Mouse (Mus musculus) limb, embryonic 15.5 days (tissue): ENCODE data around the gene Mdh2. TPM values are rescaled to one million over a fixed set of nuclear protein-coding genes. Genes with fewer than 3 reads are reported as not detected.

Source experiments
- ATAC-seq: fragments of 200-750 bp; cut with Nextera tagmentation; 2 replicates; pipeline ENCODE4 v1.8.0; 2017; ENCODE audit warnings: low read depth, moderate TSS enrichment; ENCODE audit not compliant: insufficient number of reproducible peaks, low FRiP score, low TSS enrichment
- H3K27ac ChIP-seq: fragments of 300-500 bp; sonication (generic); 2 replicates; pipeline ENCODE4 v1.5.1; 2015; ENCODE audit warnings: moderate library complexity, mild to moderate bottlenecking, inconsistent platforms
- H3K27me3 ChIP-seq: fragments of 300-500 bp; sonication (generic); 2 replicates; pipeline ENCODE4 v1.6.1; 2015; ENCODE audit warnings: inconsistent platforms
- H3K36me3 ChIP-seq: fragments of 300-500 bp; sonication (generic); 2 replicates; pipeline ENCODE4 v1.6.1; 2015; ENCODE audit warnings: inconsistent platforms
- H3K4me1 ChIP-seq: fragments of 300-500 bp; sonication (generic); 2 replicates; pipeline ENCODE4 v1.6.1; 2015; ENCODE audit warnings: inconsistent platforms
- H3K4me2 ChIP-seq: fragments of 300-500 bp; sonication (generic); 2 replicates; pipeline ENCODE4 v1.6.1; 2015; ENCODE audit warnings: mild to moderate bottlenecking, inconsistent platforms
- H3K4me3 ChIP-seq: fragments of 300-500 bp; sonication (generic); 2 replicates; pipeline ENCODE4 v1.5.1; 2015; ENCODE audit warnings: mild to moderate bottlenecking, inconsistent platforms
- H3K9ac ChIP-seq: fragments of 300-500 bp; sonication (generic); 2 replicates; pipeline ENCODE4 v1.6.1; 2015; ENCODE audit warnings: inconsistent platforms
- H3K9me3 ChIP-seq: fragments of 300-500 bp; sonication (generic); 2 replicates; pipeline ENCODE4 v1.6.1; 2016; ENCODE audit warnings: inconsistent platforms
- WGBS: fragments of 180-500 bp; shearing (Covaris S2); methylation state at CpG from one replicate; pipeline ENCODE4 v1.1.7; 2015; 5-methylcytosine and 5-hydroxymethylcytosine counted together
- polyA plus RNA-seq: library from polyadenylated mRNA; unstranded; fragments of >200 nt; fragmentation: Nextera tagmentation; extraction: Ambion mirVana; gene quantifications from 2 replicates; pipeline ENCODE4 v1.2.1, GENCODE M21; 2015

Mdh2 gene
- polyA plus RNA-seq, 1 experiment from 2014 or later, result 435 TPM

GRCm38 (mm10) chr5:135742941-135743740 lies 35.1 kb upstream of the Mdh2 start:
- peak overlapping the region; percentile 75 for H3K9ac ChIP-seq
- no peak overlapping the region for H3K27ac ChIP-seq
- peak overlapping the region; percentile 88 for H3K4me3 ChIP-seq
- 20% methylated on average over 18 of the region's 18 CpGs for WGBS
- H3K36me3 ChIP-seq, result peaks cover 13% of the 10 kb centered on the region
- peaks cover 20% of the 10 kb centered on the region for H3K4me1 ChIP-seq
- H3K9me3 ChIP-seq, result no peaks in the 10 kb centered on the region
- H3K4me2 ChIP-seq, result peak overlapping the region; percentile 90
- no peaks in the 10 kb centered on the region for H3K27me3 ChIP-seq
- no peak for ATAC-seq

- peaks cover 20% of the 10 kb centered on the region for H3K4me1 ChIP-seq
- peak within 1 kb of the TSS; percentile 90 for H3K4me2 ChIP-seq
- under 1% methylated on average over 60 of the region's 60 CpGs for WGBS
- H3K9me3 ChIP-seq, result no peaks in the 10 kb centered on the region
- H3K27me3 ChIP-seq, result no peaks in the 10 kb centered on the region
- H3K27ac ChIP-seq, result peak within 1 kb of the TSS; percentile 75
- peaks cover 13% of the 10 kb centered on the region for H3K36me3 ChIP-seq
- peak within 1 kb of the TSS; percentile 75 for H3K9ac ChIP-seq
- peak; percentile 93 for ATAC-seq
- peak within 1 kb of the TSS; percentile 88 for H3K4me3 ChIP-seq
Observed at GRCm38 (mm10) chr5:135743741-135744609, 34.3 kb upstream of the Mdh2 start, which contains the start of gene Tmem120a. TSS of gene Tmem120a (minus strand) at chr5:135744448.

- peaks cover 20% of the 10 kb centered on the region for H3K4me1 ChIP-seq
- 0 out of 2 replicates have a peak, but pooled peaks have one; percentile 7 for ATAC-seq
- peak overlapping the region; percentile 75 for H3K27ac ChIP-seq
- H3K27me3 ChIP-seq, result no peaks in the 10 kb centered on the region
- H3K9me3 ChIP-seq, result no peaks in the 10 kb centered on the region
- WGBS, result 14% methylated on average over 12 of the region's 12 CpGs
- H3K36me3 ChIP-seq, result peaks cover 9% of the 10 kb centered on the region; the same call in 1 of the 2 replicates
- H3K4me2 ChIP-seq, result peak overlapping the region; percentile 90
- peak overlapping the region; percentile 88 for H3K4me3 ChIP-seq
- 0 out of 2 replicates have a peak overlapping the region, but pooled peaks have one; percentile 75 for H3K9ac ChIP-seq
Observed at GRCm38 (mm10) chr5:135744742-135745141, 33.5 kb upstream of the Mdh2 start.

- no peak overlapping the region for H3K4me2 ChIP-seq
- H3K4me1 ChIP-seq, result no peaks in the 10 kb centered on the region
- H3K4me3 ChIP-seq, result no peak overlapping the region
- H3K36me3 ChIP-seq, result no peaks in the 10 kb centered on the region
- no peaks in the 10 kb centered on the region for H3K9me3 ChIP-seq
- ATAC-seq, result no peak
- no peak overlapping the region for H3K9ac ChIP-seq
- H3K27me3 ChIP-seq, result no peaks in the 10 kb centered on the region
- H3K27ac ChIP-seq, result no peak overlapping the region
- WGBS, result 84% methylated on average over 1 of the region's 1 CpGs
Observed at GRCm38 (mm10) chr5:135751041-135751440, 27.2 kb upstream of the Mdh2 start.

- no peak for ATAC-seq
- no peak overlapping the region for H3K9ac ChIP-seq
- no peak overlapping the region for H3K27ac ChIP-seq
- H3K9me3 ChIP-seq, result no peaks in the 10 kb centered on the region
- no peak overlapping the region for H3K4me3 ChIP-seq
- no peaks in the 10 kb centered on the region for H3K36me3 ChIP-seq
- H3K27me3 ChIP-seq, result no peaks in the 10 kb centered on the region
- H3K4me2 ChIP-seq, result no peak overlapping the region
- WGBS, result 70% methylated on average over 2 of the region's 2 CpGs
- H3K4me1 ChIP-seq, result no peaks in the 10 kb centered on the region
Observed at GRCm38 (mm10) chr5:135751595-135751994, 26.7 kb upstream of the Mdh2 start.

GRCm38 (mm10) chr5:135761881-135762280 lies 16.4 kb upstream of the Mdh2 start:
- no peak overlapping the region for H3K4me3 ChIP-seq
- ATAC-seq, result no peak
- no peaks in the 10 kb centered on the region for H3K27me3 ChIP-seq
- no peak overlapping the region for H3K4me2 ChIP-seq
- H3K27ac ChIP-seq, result no peak overlapping the region
- H3K4me1 ChIP-seq, result no peaks in the 10 kb centered on the region
- WGBS, result 77% methylated on average over 3 of the region's 3 CpGs
- H3K9me3 ChIP-seq, result no peaks in the 10 kb centered on the region
- no peak overlapping the region for H3K9ac ChIP-seq
- H3K36me3 ChIP-seq, result no peaks in the 10 kb centered on the region

- WGBS, result 4% methylated on average over 7 of the region's 7 CpGs
- no peaks in the 10 kb centered on the region for H3K27me3 ChIP-seq
Observed at GRCm38 (mm10) chr5:135763526-135763925, 14.8 kb upstream of the Mdh2 start.

GRCm38 (mm10) chr5:135764971-135765370 lies 13.3 kb upstream of the Mdh2 start:
- no peak overlapping the region for H3K4me3 ChIP-seq
- H3K27ac ChIP-seq, result no peak overlapping the region
- no peaks in the 10 kb centered on the region for H3K36me3 ChIP-seq
- 69% methylated on average over 3 of the region's 3 CpGs for WGBS
- no peak overlapping the region for H3K4me2 ChIP-seq
- no peaks in the 10 kb centered on the region for H3K4me1 ChIP-seq
- no peak for ATAC-seq
- H3K9ac ChIP-seq, result no peak overlapping the region
- no peaks in the 10 kb centered on the region for H3K9me3 ChIP-seq
- H3K27me3 ChIP-seq, result no peaks in the 10 kb centered on the region

More at GRCm38 (mm10) chr5:135763526-135763925, 14.8 kb upstream of the Mdh2 start:
- ATAC-seq, result no peak
- no peak overlapping the region for H3K27ac ChIP-seq
- no peak overlapping the region for H3K4me3 ChIP-seq
- H3K9me3 ChIP-seq, result no peaks in the 10 kb centered on the region
- no peaks in the 10 kb centered on the region for H3K4me1 ChIP-seq
- no peak overlapping the region for H3K9ac ChIP-seq
- no peak overlapping the region for H3K4me2 ChIP-seq
- H3K36me3 ChIP-seq, result no peaks in the 10 kb centered on the region

GRCm38 (mm10) chr5:135772519-135772918 lies 5.8 kb upstream of the Mdh2 start:
- H3K9ac ChIP-seq, result no peak overlapping the region
- H3K4me3 ChIP-seq, result no peak overlapping the region
- H3K36me3 ChIP-seq, result no peaks in the 10 kb centered on the region
- ATAC-seq, result no peak
- no peak overlapping the region for H3K4me2 ChIP-seq
- no peaks in the 10 kb centered on the region for H3K27me3 ChIP-seq
- 47% methylated on average over 3 of the region's 3 CpGs for WGBS
- H3K27ac ChIP-seq, result no peak overlapping the region
- peaks cover 7% of the 10 kb centered on the region for H3K4me1 ChIP-seq
- no peaks in the 10 kb centered on the region for H3K9me3 ChIP-seq

GRCm38 (mm10) chr5:135776546-135776945 lies 1.7 kb upstream of the Mdh2 start:
- 84% methylated on average over 4 of the region's 4 CpGs for WGBS
- Histone ChIP-seq H3K9ac (no peak overlapping the region), H3K27ac (no peak overlapping the region), H3K36me3 (peaks cover 2% of the 10 kb centered on the region; the same call in 1 of the 2 replicates), H3K4me3 (no peak overlapping the region), H3K4me2 (no peak overlapping the region), H3K27me3 (no peaks in the 10 kb centered on the region), H3K9me3 (no peaks in the 10 kb centered on the region), H3K4me1 (peaks cover 31% of the 10 kb centered on the region)
- no peak for ATAC-seq

GRCm38 (mm10) chr5:135777796-135778470 lies 347 bp upstream of the Mdh2 start, which contains the start of gene Styxl1:
TSS of gene Styxl1 (minus strand) at chr5:135778385.
- WGBS, result under 1% methylated on average over 45 of the region's 45 CpGs
- Histone ChIP-seq H3K27me3 (no peaks in the 10 kb centered on the region), H3K27ac (peak within 1 kb of the TSS; percentile 92), H3K4me2 (peak within 1 kb of the TSS; percentile 79), H3K4me1 (peaks cover 31% of the 10 kb centered on the region), H3K9me3 (no peaks in the 10 kb centered on the region), H3K36me3 (peaks cover 13% of the 10 kb centered on the region), H3K4me3 (peak within 1 kb of the TSS; percentile 76), H3K9ac (peak within 1 kb of the TSS; percentile 93)
- peak; percentile 22 for ATAC-seq
